Comparison of ENCODE assay signal across 9 mouse cellular contexts in the genomic region with DNA sequence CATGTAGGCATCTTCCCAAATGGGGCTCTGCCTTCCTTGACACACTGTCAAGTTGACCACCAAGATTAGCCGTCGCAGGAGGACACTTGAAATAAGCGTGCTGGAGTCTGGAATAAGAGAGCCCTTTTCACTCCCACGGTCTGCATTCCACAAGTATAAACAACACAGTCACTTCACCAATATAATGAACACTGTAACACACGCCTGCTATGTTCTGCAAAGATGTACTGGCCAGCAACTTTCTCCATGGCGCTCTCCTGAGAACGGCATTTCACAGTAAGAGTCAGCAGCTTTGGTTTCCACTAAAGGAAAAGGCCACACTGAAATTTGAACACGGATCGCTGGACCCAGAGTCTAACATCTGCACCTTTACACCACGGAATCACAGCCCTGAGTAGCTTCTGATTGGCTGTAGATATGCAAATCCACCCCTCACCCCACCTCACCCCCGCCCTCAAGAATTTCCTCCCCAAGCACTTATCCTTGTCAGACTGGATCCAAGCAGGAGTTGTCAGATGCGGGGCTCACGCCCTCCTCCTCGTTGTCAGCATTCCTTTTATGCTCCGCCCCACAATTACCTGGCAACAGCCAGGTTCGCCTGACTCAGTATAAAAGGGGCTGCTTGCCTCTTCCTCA. TPM values are rescaled to one million over a fixed set of nuclear protein-coding genes. Genes with fewer than 3 reads are reported as not detected.
DNase-seq lines count a peak whose midpoint lies in the region; ATAC-seq and TF ChIP-seq lines count a peak whose summit lies in the region.
"Had no signal": no experiment of that assay in that cellular context is flagged by ENCODE, and none has a peak within 500 bp of the region (broad histone marks: within the 10 kb centered on the region; RNA-seq: fewer than 3 reads in every experiment).

No protein-coding gene starts in this region.

- no peaks in the 10 kb centered on the region for H3K9me3 ChIP-seq in kidney, embryonic 16.5 days (ENCODE audit: low read length)
- H3K9me3 ChIP-seq in midbrain, embryonic 12.5 days: no peaks in the 10 kb centered on the region

- peak overlapping the region; percentile 42 for H3K9ac ChIP-seq in kidney, embryonic 16.5 days (replicated peaks; ENCODE audit: low read length)
- no peak overlapping the region; the same call in 1 of the 2 replicates for H3K9ac ChIP-seq in midbrain, embryonic 12.5 days (replicated peaks)

- H3K36me3 ChIP-seq in kidney, embryonic 16.5 days (ENCODE audit: insufficient read depth, low read length): no peaks in the 10 kb centered on the region
- H3K36me3 ChIP-seq in midbrain, embryonic 12.5 days: no peaks in the 10 kb centered on the region

- H3K4me1 ChIP-seq in embryonic fibroblast, embryonic 13.5 days (ENCODE audit: control insufficient read depth, insufficient read depth, low read length): 0 out of 2 replicates have a peak, but pooled peaks cover 2% of the 10 kb centered on the region
- H3K4me1 ChIP-seq in kidney, embryonic 16.5 days (ENCODE audit: insufficient read depth, low read length): peaks cover 29% of the 10 kb centered on the region
- peaks cover 22% of the 10 kb centered on the region for H3K4me1 ChIP-seq in midbrain, embryonic 12.5 days

- H3K27ac ChIP-seq in embryonic fibroblast, embryonic 13.5 days (ENCODE audit: insufficient read depth, low read length): peak overlapping the region; percentile 9; the same call in 1 of the 2 replicates
- H3K27ac ChIP-seq in kidney, embryonic 16.5 days (ENCODE audit: low read length): no peak overlapping the region
- H3K27ac ChIP-seq in midbrain, embryonic 12.5 days (replicated peaks): no peak overlapping the region

- peak; percentile 44 for DNase-seq in brain, adult 2 months (ENCODE audit: low read depth, low spot score)
- DNase-seq in layer of hippocampus, postnatal 10 days (ENCODE audit: low spot score in 2 of 2): no peak
- DNase-seq in layer of hippocampus, adult 18-20 months (ENCODE audit: low spot score in 2 of 2): no peak
- no peak for DNase-seq in frontal cortex, postnatal 14 days (ENCODE audit: low spot score in 2 of 2)
- no peak for DNase-seq in right cerebral cortex, postnatal 25 days

- WGBS in kidney, embryonic 16.5 days: 5% methylated on average over 16 of the region's 16 CpGs
- 6% methylated on average over 16 of the region's 16 CpGs for WGBS in midbrain, embryonic 12.5 days

- H3K4me3 ChIP-seq in embryonic fibroblast, embryonic 13.5 days (ENCODE audit: insufficient read depth, low read length): no peak overlapping the region
- H3K4me3 ChIP-seq in kidney, embryonic 16.5 days (ENCODE audit: low read length): peak overlapping the region; percentile 4; the same call in 1 of the 2 replicates
- no peak overlapping the region for H3K4me3 ChIP-seq in midbrain, embryonic 12.5 days
- H3K4me3 ChIP-seq: myocyte had no signal

- H3K4me2 ChIP-seq in kidney, embryonic 16.5 days (replicated peaks; ENCODE audit: low read depth, low read length): peak overlapping the region; percentile 35
- peak overlapping the region; percentile 24 for H3K4me2 ChIP-seq in midbrain, embryonic 12.5 days (replicated peaks)

- ATAC-seq in kidney, embryonic 16.5 days (ENCODE audit: low FRiP score, low TSS enrichment): peak; percentile 71
- ATAC-seq in midbrain, embryonic 12.5 days (ENCODE audit: low FRiP score, low read depth): no peak

- no peak for TF ChIP-seq POLR2A in embryonic fibroblast, embryonic 13.5 days (IDR thresholded peaks at IDR 0.05; ENCODE audit: low read depth, low read length)

- TF ChIP-seq CTCF in embryonic fibroblast, embryonic 13.5 days (IDR thresholded peaks at IDR 0.05; ENCODE audit: borderline replicate concordance, insufficient read depth, low read length): no peak

- H3K27me3 ChIP-seq in kidney, embryonic 16.5 days (ENCODE audit: insufficient read depth, low read length): peaks cover 4% of the 10 kb centered on the region; the same call in 1 of the 2 replicates
- H3K27me3 ChIP-seq in midbrain, embryonic 12.5 days: peaks cover 58% of the 10 kb centered on the region

RNA-seq across cellular contexts. Expression of gene Gm17651, which starts 9.2 kb away (rescaled TPM):
- not detected in 2 replicates for polyA plus RNA-seq in embryonic fibroblast, embryonic 13.5 days (2011; ENCODE audit: insufficient read length, low read depth, missing spikeins)
- polyA plus RNA-seq in kidney, embryonic 16.5 days (2015; fragmentation: Nextera tagmentation; extraction: Ambion mirVana): not detected in 2 replicates
- polyA plus RNA-seq in midbrain, embryonic 12.5 days (2016; fragmentation: Nextera tagmentation; extraction: Ambion mirVana): not detected in 2 replicates
- total RNA-seq in layer of hippocampus, postnatal 10 days (2021): not detected
- total RNA-seq in layer of hippocampus, adult 18-20 months (2021): not detected
- polyA plus RNA-seq: myocyte had no signal

RNA-seq across cellular contexts. Expression of gene Prkab2, which starts 25.7 kb away (rescaled TPM):
- 23.8 and 30.2 TPM in 2 replicates for polyA plus RNA-seq in embryonic fibroblast, embryonic 13.5 days (2011; ENCODE audit: insufficient read length, low read depth, missing spikeins)
- polyA plus RNA-seq in kidney, embryonic 16.5 days (2015; fragmentation: Nextera tagmentation; extraction: Ambion mirVana): 6.4 and 6.9 TPM in 2 replicates
- 8.4 and 9.3 TPM in 2 replicates for polyA plus RNA-seq in midbrain, embryonic 12.5 days (2016; fragmentation: Nextera tagmentation; extraction: Ambion mirVana)
- 10 to 100 TPM; 38.3 to 39.9 TPM for total RNA-seq in layer of hippocampus, postnatal 10 days (2021)
- total RNA-seq in layer of hippocampus, adult 18-20 months (2021): 10 to 100 TPM; 35.3 TPM

RNA-seq across cellular contexts. Expression of gene Fmo5, which starts 55.1 kb away (rescaled TPM):
- polyA plus RNA-seq in embryonic fibroblast, embryonic 13.5 days (2011; ENCODE audit: insufficient read length, low read depth, missing spikeins): 1.5 and 2.3 TPM in 2 replicates
- 3.4 and 4.2 TPM in 2 replicates for polyA plus RNA-seq in kidney, embryonic 16.5 days (2015; fragmentation: Nextera tagmentation; extraction: Ambion mirVana)
- 0.46 and 0.85 TPM in 2 replicates for polyA plus RNA-seq in midbrain, embryonic 12.5 days (2016; fragmentation: Nextera tagmentation; extraction: Ambion mirVana)
- 1 to 10 TPM; 1.9 TPM for total RNA-seq in layer of hippocampus, postnatal 10 days (2021)
- 1 to 10 TPM; 4.4 to 6.7 TPM for total RNA-seq in layer of hippocampus, adult 18-20 months (2021)
